Mouse (Mus musculus) thymus, postnatal 36 days (tissue): Measurements from ENCODE around the gene Plet1.
A peak's percentile ranks its signal among the peaks of the same experiment; 100 is the strongest.

Source experiments
- DNase-seq, 2 experiments: peaks; one replicate each; pipeline ENCODE4 v3.0.0; 2022; ENCODE audit warnings: mixed read lengths in 2 of 2

Gene Plet1

DNA sequence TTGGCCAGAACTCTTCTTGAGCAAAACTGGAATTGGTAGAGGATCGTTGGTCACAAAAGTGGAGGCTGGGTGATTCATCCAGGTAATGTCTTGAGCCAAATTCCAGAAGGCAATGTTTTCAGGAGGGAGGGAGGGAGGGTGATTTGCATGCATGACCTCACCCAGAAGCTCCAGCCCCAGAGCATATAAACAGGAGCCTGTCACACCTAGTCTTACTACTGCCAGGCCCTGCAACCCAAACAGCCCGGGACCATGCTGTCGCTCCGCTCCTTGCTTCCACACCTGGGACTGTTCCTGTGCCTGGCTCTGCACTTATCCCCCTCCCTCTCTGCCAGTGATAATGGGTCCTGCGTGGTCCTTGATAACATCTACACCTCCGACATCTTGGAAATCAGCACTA lies at the start of gene Plet1:
TSS of gene Plet1 (plus strand) at position 215 of the 400 bp plus-strand sequence.
- no peak for DNase-seq

DNA sequence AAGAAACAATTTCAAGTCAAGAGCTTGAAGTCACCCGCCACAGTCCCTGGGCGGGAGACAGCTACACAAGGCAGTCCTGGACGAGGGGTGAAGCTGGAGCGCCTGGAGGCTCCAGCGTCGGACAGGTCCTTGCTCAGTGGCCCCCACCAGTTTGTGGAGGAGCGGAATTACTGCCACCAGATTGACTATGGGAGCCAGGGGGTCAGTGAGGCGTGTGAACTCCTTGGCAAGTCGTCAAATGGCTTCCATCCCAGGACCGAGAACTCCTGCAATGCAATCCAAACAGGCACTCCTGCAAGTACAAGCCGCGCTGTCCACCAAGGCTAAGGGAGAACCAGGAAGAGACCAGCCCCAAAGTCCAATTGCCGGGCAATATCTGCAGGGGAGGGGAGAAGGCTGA lies 45.3 kb upstream of the Plet1 start:
- DNase-seq = no peak

DNA sequence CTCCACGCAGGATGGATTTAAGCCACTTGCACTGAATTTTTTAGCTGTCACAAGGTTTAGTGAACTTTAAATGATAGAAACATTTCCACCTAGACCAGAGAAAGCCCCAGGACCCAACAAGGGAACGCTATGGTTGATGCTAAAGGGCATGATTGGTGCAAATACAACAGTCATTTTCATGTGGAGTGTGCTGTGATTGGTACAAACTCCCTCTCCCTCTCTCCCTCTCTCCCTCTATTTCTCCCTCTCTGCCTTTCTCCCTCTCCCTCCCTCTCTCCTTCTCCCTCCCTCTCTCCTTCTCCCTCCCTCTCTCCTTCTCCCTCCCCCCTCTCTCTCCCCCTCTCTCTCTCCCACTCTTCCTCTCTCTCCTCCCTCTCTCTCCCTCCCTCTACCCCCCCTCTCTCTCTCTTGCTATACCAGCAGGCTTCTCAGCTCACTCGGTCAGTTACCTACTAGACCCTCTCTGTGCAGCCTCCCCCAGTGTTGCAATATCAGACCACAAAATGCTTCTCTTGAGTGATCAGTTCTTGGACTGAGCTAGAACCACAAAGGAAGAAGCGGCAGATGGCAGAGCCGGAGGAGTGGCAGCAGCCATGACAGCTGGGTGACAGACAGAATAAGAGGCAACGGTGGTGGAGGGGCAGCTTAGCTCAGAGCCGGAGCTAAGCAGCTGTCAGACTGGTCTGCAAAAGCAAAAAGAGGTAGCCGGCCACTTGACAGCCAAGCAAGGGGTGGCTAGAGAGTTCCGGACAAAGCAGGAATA lies 42.7 kb upstream of the Plet1 start:
- DNase-seq = no peak

DNA sequence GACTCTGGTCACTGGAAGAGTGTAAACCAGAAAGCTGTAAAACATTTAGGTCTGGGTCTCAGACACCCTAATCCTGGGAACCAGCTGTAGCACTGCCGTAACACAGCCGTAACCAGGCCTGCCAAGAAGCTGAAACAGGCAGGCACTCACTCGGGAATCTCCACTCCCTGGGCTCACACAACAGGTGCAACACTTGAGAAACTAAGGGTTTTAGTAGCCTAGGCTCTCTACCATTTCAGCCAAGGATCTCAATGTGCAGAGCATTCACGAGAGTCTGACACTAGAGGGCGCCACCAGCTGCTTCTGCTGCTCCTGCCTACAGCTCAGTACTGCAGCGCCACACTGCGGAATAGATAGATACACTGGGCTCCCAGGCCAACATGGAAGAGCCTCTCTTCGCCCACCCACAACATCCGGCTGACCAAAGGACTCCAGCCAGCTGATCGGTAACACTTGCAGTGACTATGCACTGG lies 42.0 kb upstream of the Plet1 start:
- peak; percentile 81 to 82 for DNase-seq

DNA sequence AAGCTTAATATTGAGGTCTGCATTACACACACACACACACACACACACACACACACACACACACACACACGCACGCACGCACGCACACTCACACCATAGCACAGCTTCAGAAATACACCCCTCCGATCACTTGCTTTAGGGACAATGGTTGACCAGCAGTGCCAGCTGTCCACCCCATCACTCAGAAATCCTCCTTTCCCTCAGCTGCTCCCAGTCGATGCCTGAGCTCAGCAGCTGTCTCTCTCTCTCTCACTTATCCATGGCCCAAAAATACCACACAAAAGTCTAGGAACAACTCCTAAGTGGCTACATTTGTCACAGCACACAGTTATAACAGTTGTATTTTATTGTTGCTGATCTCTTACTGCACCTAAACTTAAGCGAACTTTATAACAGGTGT lies 36.7 kb upstream of the Plet1 start:
- no peak for DNase-seq

DNA sequence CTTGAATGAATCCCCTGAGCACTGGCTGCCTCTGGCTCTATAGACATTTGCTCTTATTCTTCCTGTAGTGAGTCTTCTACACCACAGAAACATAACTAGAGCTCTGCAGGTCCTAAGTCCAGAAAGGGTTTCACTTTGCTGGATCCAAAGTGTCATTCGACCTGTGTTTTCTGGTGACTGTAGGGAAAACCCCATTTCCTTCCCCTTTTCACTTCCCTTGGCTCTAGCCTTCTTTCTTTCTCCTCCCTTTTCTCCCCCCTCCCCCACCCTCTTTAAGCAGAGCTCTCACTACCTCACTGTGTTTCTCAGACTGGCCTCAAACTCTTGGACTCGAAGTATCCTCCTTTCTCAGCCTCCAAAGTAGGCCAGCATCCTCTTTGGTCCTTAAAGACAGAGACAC lies 34.8 kb upstream of the Plet1 start:
- DNase-seq = no peak

DNA sequence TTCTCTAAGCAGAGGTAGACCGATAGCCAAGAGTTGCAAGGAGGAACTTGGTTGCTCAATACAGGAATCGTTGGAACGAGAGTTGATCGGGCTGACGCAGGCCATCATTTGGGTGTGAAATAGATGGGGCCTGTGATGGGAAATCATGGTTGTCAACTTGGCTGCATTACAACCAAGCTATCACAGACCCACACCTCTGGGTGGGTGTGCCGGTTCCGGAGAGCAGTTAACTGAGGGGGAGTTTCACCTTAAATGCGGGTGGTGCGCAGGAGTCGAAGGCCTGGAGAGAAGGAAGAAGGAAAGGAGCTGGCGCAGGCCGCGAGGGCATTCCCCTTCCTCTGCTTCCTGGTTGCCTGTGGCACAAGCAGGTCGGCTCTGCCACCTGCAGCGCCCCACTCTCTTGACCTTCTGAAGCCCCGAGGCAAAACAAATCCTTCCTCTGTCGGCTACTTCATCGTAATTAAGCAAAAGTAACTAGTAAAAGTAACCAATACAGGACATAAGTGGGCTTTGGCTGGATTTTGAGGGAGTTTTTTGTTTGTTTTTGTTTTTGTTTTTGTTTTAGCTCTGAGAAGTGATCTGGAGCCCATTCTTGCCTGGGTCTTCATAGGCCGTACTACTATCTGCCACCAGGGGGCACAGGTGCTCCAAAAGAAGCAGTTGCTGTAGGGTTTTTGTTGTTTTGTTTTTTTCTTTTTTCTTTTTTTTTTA lies 31.7 kb upstream of the Plet1 start:
- peak; percentile 80 to 82 for DNase-seq

DNA sequence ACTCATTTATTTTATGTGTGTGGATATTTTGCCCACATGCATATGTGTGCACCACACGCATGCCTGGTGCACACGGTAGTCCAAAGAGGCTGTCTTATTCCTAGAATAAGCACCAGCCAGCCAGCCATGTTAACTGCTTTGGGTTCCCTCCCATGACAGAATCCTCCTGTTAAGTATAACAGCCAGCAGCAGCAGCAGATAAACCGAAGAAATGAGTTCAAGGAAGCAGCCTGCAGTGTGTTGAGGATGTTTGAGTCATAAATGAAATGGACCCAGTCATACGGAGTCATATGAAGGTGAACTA lies 31.2 kb upstream of the Plet1 start:
- no peak for DNase-seq

DNA sequence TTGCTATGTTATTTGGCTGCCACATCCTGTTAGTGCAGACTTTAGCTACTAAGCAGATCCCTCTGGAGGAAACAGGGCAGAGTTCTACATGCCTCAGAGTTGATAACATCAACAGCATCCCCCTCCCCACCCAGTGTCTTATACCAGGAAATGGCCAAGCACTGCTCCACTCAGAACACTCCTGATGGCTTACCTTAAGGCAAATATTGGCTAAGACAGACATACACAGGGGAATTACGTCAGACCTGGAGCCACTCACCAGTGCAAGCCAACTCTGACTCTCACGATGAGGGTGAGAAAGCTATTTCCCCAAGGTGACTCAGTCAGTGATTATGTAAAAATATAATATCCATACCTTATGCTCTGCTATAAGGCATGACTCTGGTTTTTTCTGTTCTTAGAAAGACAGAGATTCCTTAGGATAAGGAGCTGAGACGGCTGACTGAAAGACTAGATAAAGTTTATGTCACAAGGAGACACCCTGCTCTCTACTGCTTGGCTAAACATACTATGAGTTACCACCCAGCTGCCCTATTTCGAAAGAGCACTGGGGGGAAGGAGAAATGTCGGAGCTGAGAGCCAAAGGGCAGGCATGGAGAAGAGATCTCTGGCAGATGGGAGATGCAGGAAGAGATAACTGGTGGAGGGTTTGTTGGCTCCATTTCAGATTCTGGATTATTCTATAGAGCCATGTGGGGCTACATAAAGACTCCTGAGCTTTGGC lies 23.8 kb upstream of the Plet1 start:
- peak; percentile 36 to 56 for DNase-seq

DNA sequence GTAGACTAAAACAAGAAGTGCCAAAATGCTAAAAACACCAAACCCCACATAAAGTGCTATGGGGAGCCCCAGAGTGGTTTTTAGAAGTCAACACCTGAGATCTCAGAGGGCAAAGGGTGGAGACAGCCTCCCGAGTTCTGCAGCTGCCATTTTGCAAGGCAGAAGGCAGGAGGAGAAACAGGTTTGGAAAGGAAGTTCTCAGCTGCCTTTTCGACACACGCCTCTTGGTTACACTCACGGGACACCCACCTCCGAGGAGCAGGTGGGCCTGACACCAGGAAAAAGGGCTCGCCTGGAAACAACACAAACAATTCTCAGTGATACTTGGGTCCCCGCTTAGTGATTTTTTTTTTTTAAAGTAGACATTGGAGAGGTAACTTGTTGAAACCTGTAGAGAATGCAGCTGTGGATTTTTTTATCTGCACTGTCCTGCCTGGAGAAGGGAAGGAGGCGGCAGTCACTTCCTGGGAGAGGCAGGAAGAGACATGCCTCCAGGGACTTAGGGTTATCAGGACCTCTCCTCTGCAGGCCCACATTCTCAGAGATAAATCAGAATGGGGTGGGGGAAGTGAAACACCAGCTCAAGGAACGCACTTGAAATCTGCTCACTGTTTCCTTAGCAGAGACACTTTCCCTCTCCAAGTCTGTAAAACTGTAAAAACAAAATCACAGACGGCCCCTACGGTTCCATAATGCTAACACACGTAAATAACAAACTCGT lies 23.0 kb upstream of the Plet1 start:
- peak; percentile 29 to 52 for DNase-seq

DNA sequence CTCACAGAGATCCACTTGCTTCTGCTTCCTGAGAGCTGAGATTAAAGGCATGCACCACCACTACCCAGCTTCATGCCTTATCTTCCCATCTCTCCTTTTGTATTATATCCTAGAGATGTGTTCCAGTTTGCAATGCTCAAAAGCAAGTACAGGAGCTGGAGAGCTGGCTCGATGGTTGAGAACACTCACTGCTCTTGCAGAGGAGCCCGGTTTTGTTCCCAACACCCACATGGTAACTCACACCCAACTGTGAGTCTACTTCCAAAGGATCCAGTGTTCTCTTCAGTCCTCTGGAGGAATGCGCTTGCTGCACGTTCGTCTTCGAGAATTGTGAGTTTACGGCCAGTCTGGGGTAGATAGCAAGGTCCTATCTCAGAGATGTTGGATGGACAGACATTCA lies 19.0 kb upstream of the Plet1 start:
- DNase-seq = no peak

DNA sequence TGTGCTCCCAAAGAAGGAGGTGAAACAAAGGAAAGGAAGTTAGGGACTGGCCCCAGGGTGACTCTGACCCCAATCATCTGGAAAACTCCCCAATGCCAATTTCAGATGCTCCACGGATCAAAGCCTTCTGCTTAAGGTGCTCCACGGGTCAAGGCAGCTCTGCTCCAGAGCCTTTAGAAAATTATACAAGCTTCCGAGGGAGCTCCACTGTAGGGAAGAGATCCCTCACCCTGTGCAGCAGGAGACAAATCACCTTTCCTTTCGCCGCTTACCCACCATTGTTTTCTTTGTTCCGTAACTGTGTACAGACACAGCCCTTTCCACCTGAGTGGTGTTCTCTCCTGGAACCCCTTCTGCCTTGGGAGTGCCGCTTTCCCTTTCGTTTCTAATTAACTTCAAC lies 18.6 kb upstream of the Plet1 start:
- DNase-seq = no peak

DNA sequence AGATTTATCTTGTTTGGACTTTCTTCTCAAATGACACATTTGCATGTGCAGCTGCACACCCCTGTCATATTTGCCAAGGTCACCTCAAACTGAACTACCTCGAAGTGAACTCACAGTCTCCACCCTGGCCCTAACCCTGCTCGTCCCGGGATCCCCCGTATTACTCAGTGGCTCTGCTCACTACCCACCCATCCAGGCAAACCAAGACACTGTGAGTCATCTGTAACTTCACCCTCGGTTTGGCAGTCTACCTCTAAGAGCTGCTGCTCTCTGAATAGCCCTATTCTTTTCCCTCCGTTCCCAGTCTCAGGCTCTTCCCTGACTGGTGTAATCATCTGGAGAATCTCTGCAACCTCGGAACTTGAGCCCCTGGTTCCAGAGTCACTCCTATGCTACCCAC lies 17.7 kb upstream of the Plet1 start:
- DNase-seq = no peak

DNA sequence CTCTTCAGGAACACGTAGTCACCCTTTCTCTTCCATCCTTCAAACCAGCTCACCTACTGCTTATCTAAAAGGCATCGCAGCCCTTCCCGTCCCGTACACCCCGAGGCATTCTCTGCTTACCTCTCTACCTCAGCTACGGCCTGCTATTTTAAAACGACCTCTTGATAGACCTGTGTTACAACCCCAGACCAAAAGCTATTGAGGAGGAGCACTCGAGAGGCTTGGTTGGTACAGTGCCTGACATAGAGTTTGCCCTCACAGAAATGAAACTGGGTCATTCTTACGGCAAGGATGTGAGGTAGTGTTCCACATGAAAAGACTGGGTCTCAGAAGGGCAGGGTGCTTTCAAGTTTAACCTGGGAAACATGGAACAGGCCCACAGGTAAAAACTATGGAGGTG lies 17.1 kb upstream of the Plet1 start:
- DNase-seq = no peak

DNA sequence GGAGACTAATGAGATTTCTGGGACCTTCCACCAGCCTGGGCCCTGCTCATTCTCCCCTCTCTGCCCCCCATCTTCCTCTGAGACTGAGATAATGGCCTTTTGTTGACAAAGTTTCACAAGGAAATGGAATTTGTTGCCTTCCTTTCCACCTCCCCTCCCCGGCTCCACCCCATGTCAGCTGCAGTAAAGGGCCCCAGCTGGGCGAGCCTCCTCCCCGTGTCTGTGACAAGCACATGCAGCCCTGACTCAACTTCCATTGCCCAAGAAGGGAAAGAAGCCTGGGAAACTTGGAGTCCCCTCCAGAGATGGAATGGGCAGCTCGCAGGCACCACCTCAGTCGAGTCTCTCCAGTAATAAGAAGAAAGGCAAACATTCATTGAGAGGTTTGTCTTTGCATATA lies 15.5 kb upstream of the Plet1 start:
- DNase-seq = peak; percentile 27 to 63

DNA sequence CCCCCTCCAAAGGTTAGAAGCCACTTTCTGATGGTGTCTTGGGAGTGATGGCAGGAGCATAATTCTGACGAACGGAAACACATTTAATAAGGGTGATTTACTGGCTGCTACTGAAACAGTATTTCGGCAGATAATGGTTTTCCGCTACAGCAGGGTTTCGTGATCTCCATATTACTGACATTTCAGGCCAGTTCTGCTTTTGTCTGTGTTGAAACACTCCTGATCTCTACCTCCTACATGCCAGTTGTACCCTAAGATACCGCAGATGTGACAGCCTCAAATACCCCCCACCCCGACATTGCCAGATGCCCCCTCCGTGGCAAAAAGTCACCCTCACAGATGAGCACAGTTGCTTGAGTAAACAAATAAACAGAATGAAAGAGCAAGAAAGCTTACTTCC lies 14.8 kb upstream of the Plet1 start:
- no peak for DNase-seq

DNA sequence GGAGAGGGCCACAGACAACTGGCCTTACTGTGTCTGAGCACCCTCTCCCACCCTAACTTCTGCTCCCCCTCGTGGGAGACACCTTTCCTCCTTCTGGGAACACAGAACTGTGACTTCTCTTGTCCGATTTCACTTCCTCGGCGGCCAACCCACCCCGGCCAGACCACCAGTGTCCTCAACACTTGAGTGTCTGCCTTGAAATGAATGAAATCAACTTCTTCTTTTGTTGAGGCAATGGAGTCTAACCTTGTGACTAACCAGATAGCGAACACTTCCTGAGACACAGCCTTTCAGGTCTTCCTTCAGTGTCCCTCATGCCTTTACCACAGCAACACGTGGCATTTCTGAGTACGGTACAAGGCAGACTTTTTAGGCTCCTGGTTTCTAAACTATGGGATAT lies 11.6 kb upstream of the Plet1 start:
- no peak for DNase-seq

DNA sequence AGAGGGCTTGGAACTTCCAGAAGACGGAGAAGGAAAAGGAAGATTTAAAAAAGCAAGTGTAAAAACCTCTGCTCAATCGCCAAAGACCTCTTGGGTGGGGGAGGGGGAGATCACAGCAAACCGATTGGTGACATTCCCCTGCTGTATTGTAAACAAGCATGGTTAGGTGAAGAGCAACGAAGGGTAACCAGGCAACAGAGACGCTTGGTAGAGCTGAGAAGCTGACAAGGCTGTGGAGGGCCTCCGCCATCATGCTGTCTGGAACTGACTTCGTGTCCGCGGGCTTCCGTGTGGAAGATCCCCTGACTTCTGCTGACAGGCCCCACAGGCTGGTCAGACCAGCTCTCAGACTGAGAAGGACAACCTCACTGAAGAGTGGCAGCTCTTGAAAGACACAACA lies 8.8 kb upstream of the Plet1 start:
- no peak for DNase-seq

DNA sequence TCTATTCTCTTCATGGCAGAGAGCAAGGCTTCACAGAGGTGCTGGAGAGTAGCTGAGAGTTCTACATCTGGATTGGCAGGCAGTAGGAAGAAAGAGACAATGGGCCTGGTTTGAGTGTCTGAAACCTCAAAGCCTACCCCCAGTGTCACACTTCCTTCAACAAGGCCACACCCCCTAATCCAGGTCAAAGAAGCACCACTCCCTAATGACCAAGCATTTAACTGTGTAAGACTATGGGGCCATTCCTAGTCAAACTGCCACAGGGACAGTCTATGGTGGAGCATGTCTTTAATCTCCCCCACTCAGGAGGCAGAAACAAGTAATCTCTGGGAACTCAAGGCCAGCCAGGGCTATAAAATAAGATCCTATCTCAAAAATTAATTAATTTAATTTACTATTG lies 3.5 kb upstream of the Plet1 start:
- no peak for DNase-seq

DNA sequence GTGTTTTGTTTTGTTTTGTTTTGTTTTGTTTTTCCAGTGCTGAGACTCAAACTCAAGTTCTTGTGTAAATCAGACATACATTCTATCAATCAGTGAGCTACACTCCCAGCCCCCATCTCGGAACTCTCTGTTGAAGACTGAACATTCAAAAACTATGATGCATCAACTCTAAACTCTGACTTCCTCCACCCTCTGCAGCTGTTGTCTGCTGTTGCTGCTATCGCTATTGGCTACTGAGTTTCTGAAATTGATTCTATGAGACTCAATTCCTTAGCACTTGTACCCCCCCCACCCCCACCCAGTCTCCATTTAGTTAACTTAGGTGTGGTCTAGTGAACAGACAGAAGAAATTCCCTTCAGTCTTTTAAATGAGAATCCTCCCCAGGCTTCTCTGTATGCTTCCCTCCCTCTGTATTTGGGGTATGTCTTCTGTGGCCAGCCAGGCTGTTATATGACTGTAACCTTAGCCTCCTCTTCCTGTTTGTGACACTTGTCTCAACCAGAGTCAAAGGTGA lies 2.7 kb upstream of the Plet1 start:
- no peak for DNase-seq

DNA sequence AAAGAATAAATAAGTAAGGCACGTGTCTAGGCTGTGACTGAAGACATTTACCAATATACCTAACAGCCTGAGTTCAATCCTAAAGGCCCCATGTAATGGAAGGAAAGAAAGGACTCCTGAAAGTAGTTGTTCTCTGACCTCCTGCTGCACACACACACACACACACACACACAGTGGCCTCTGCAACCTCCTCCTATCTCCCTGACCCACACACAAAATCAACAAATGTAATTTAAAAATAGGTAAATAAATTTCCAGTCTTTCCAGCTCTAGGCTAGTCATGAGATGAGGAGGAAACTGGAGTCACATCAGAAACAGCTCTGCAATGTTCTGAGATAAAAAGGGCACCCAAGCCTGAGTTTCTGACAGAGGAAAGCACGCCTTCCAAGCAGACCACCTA lies 548 bp upstream of the Plet1 start:
- DNase-seq = no peak

DNA sequence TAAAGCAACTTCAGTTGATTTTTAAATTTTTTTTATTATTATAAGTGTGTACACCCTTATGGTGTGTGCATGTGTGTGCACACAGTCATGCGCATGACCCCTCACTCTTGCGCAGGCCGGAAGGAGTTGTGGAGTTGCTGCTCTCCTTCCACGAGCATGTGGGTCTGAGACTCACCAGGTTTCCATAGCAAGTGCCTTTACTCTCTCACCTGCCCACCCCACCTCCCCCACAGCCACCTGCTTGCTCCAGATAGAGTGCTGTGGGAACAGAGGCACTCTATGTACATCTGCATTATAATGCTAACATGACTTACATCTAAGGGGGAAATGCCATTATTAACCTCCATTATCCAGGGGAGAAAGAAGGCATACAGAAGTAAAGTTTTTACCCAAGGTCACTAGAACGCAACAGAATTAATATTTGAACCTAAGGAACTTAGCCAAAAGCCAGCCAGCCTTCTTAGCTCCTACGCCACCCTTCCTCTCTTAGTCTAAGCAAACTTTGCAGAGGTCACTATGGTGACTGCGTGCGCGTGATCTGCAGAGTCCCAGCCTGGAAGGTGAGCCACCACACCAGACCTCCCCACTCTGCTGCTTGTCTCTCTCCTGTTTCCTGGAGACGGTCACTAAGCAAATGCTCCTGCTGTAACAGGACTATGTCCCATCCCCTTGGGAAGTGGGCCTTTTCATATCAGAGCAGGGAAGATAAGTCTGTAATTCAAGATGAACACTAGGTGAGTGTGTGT lies 1.3 kb downstream of the Plet1 start:
- no peak for DNase-seq

DNA sequence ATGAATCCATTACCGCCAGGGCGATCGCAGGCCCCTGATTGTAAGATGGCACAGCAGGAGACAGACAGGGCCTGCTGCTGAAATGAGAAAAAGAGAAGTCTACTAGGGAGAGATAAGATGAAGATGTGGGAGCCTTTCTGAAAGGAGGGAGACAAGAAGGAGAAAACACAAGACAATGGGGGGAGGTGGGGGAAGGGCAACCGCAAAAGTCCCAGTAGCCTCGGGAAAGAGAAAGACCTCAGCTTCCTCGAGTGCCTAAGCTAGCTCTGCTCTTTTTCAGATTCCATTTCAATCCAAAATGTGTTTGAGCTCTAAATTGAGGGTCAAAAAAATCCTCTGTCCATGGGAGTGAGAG lies 1.8 kb downstream of the Plet1 start:
- no peak for DNase-seq
